ENCODE assay signal across 15 mouse cellular contexts in the genomic region with DNA sequence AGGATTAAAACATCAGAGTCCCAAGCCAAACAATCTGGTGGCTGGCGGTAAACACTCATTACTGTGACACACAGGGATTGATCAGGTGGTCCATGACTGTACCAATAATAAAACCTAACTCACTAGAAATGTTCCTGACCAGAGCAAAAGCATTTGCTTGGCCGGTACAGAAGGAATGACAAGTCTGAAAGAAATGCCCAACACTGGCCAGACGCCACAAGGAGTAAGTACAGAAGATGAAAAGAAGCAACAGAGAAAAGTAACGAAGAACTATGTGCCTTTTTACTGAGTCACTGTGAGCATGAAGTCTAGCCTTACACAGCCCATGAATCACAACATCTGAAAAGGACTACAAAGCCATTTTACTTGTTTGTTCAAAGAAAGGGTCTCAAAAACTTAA.
"Had no signal": no experiment of that assay in that cellular context is flagged by ENCODE, and none has a peak within 500 bp of the region (broad histone marks: within the 10 kb centered on the region; RNA-seq: fewer than 3 reads in every experiment).

No protein-coding gene starts in this region.

- H3K4me1 ChIP-seq: kidney, embryonic 15.5 days; limb, embryonic 13.5 days had no signal

- H3K27me3 ChIP-seq: kidney, embryonic 15.5 days; limb, embryonic 13.5 days; liver, embryonic 12.5 days; liver, embryonic 15.5 days; midbrain, embryonic 12.5 days had no signal

- H3K36me3 ChIP-seq: kidney, embryonic 15.5 days; liver, embryonic 12.5 days; liver, embryonic 15.5 days; midbrain, embryonic 12.5 days had no signal

- H3K27ac ChIP-seq: kidney, embryonic 15.5 days; limb, embryonic 10.5 days; limb, embryonic 13.5 days; liver, embryonic 12.5 days; liver, embryonic 15.5 days; macrophage; midbrain, embryonic 12.5 days had no signal

- DNase-seq: kidney, adult 2 months; kidney, postnatal 10 days; kidney, postnatal 36 days; liver; lung, adult 18-20 months; thymus, adult 18-20 months; thymus, postnatal 36 days had no signal

- H3K4me2 ChIP-seq: kidney, embryonic 15.5 days; limb, embryonic 13.5 days; liver, embryonic 12.5 days; liver, embryonic 15.5 days; midbrain, embryonic 12.5 days had no signal

- H3K9ac ChIP-seq: kidney, embryonic 15.5 days; limb, embryonic 13.5 days; liver, embryonic 12.5 days; liver, embryonic 15.5 days; midbrain, embryonic 12.5 days had no signal

- ATAC-seq: liver, embryonic 12.5 days; midbrain, embryonic 16.5 days had no signal

- H3K4me3 ChIP-seq: kidney, embryonic 15.5 days; limb, embryonic 10.5 days; limb, embryonic 13.5 days; liver, embryonic 12.5 days; liver, embryonic 15.5 days; midbrain, embryonic 12.5 days had no signal

- H3K9me3 ChIP-seq: kidney, embryonic 15.5 days; limb, embryonic 10.5 days; limb, embryonic 13.5 days; liver, embryonic 12.5 days; liver, embryonic 15.5 days; midbrain, embryonic 12.5 days had no signal
